Mouse (Mus musculus): ENCODE data around the gene Clrn3. TPM values are rescaled to one million over a fixed set of nuclear protein-coding genes. Genes with fewer than 3 reads are reported as not detected.
A peak's percentile ranks its signal among the peaks of the same experiment; 100 is the strongest.
"Not testable (repeated sequence)": the region's sequence is repeated elsewhere in the genome, so short reads cannot be mapped to it uniquely, and the experiment has no call there.

Gene Clrn3
- not detected in 2 replicates for polyA plus RNA-seq (2015; fragmentation: Nextera tagmentation; extraction: Ambion mirVana)

DNA sequence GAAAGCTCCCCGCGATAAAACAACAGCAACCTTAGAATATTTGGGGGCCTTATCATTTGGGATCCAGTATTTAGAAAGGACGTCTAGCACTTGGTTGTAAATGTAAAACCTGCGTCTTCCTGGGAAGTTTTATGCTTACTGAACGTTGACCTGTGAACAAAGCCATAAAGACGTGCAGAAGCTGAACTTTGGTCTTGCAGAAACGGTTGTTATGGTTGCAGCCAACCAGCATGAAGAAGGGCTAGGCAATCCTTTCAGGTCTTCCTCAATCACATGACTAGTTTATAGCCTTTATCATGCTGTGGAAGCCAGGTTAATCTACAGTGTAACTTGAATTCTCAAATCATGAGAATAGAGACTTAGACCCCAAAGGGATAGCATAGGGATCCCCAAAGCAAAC, at the start of gene Clrn3:
Gene Clrn3 (minus strand): TSS at position 140 of the 400 bp plus-strand sequence.
- Histone ChIP-seq H3K9me3 (no peaks in the 10 kb centered on the region), H3K36me3 (no peaks in the 10 kb centered on the region), H3K4me2 (replicated peaks) (no peak within 1 kb of the TSS), H3K9ac (replicated peaks) (no peak within 1 kb of the TSS), H3K4me1 (replicated peaks) (no peaks in the 10 kb centered on the region), H3K27ac (no peak within 1 kb of the TSS), H3K27me3 (no peaks in the 10 kb centered on the region), H3K4me3 (replicated peaks) (no peak within 1 kb of the TSS)
- 87% methylated on average over 7 of the region's 7 CpGs for WGBS
- no peak for ATAC-seq

DNA sequence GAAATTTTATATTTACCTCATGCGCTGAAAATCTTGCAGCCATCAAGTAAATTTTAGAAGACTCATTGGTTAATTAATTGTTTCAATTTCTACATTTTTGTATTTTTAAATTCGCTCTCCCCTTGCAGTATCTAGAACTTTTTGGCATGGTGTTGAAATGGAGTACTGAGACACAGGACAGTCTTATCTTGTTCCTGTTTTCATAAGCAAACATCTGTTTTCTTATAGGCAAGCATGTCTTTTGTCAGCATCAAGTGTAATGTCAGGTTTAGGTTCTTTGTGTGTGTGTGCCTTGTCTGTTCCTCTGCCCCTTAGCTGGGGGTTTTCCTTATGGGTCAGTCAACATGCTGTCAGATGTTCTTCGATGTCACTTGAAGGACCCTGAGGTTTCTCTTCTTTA, 47.9 kb upstream of the Clrn3 start:
- Histone ChIP-seq H3K36me3 (no peaks in the 10 kb centered on the region), H3K4me1 (replicated peaks) (peaks cover 6% of the 10 kb centered on the region), H3K4me3 (replicated peaks) (no peak overlapping the region), H3K9ac (replicated peaks) (no peak overlapping the region), H3K27me3 (no peaks in the 10 kb centered on the region), H3K9me3 (no peaks in the 10 kb centered on the region), H3K4me2 (replicated peaks) (no peak overlapping the region), H3K27ac (no peak overlapping the region)
- ATAC-seq = no peak
- WGBS = 96% methylated on average over 3 of the region's 3 CpGs

DNA sequence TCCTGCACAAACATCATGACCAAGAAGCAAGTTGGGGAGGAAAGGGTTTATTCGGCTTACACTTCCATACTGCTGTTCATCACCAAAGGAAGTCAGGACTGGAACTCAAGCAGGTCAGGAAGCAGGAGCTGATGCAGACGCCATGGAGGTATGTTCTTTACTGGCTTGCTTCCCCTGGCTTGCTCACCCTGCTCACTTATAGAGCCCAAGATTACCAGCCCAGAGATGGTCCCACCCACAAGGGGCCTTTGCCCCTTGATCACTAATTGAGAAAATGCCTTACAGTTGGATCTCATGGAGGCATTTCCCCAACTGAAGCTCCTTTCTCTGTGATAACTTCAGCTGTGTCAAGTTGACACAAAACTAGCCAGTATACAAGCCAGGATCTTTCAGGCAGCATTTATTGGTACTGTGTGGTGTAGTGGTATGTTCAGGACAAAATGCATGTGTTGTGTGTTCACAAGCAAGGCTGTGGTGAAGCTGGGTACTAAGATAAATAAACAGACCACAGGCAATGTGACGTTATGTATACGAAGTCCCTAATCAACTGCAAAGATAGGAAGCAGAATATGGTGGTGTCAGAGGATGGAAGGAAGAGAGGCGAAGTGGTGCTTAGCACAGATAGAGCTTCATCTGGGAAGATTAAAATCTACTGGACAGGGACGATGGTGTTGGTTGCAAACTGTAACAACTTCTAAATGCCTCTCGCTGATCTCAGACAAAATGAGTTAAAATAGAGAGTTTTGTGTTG, 47.0 kb upstream of the Clrn3 start:
- H3K9ac ChIP-seq (replicated peaks); H3K4me3 ChIP-seq (replicated peaks); ATAC-seq; H3K4me1 ChIP-seq (replicated peaks); H3K36me3 ChIP-seq; H3K9me3 ChIP-seq; H3K27ac ChIP-seq; H3K27me3 ChIP-seq; H3K4me2 ChIP-seq (replicated peaks): not testable (repeated sequence)
- 86% methylated on average over 7 of the region's 7 CpGs for whole genome bisulfite sequencing

DNA sequence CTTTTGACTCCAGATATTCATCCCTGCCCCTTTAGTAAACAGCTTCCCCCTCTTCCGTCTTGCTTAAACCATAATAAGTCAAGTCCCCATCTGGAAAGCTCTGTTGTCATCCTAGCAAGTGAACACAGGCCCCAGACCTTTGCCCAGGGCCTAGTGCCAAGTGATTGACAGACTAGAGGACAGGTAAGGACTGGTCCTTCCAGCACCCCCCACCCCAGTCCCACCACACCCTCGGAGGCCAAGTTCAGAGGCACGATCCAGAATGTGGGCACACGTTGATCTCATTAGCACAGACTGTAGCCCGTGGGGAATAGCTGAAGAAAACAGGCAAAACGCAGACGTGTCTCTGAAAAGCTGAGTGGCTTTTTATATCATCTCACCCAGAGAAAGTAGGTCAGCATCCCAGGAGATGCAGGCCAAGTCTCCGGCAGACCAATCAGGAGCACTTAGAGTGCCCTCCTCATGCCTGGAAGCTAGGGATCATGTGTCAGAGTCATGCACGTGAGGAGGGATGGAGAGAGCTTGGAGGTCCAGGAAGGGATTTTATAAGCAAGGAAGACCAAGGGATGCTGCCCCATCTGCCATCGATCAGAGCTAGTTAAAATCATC, 43.6 kb upstream of the Clrn3 start:
- 0 out of 2 replicates have a peak, but pooled peaks cover 2% of the 10 kb centered on the region for H3K36me3 ChIP-seq
- no peak overlapping the region for H3K9ac ChIP-seq (replicated peaks)
- H3K27ac ChIP-seq = 0 out of 2 replicates have a peak overlapping the region, but pooled peaks have one; percentile 45
- H3K4me1 ChIP-seq (replicated peaks) = peaks cover 6% of the 10 kb centered on the region
- ATAC-seq = no peak
- no peaks in the 10 kb centered on the region; the same call in 1 of the 2 replicates for H3K9me3 ChIP-seq
- no peak overlapping the region for H3K4me2 ChIP-seq (replicated peaks)
- no peak overlapping the region for H3K4me3 ChIP-seq (replicated peaks)
- H3K27me3 ChIP-seq = no peaks in the 10 kb centered on the region
- WGBS = 66% methylated on average over 10 of the region's 10 CpGs

DNA sequence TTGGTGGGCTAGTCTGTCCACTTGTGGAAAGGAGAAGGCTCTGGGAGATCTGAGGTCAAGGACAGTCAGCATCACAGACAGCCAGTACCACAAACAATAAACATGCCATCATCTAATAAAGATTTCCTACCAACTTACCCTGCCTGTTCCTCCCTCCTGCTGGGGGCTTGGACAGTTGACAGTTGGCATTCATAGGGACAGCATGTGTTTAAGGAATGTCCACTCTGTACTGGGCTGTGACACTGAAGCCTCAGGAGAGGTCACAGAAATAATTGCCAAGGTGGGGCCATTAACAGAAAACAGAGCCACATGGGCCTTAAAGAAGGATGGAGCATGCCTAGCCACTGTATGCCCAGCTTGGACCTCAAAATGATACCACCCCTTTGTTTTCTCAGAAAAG, 42.9 kb upstream of the Clrn3 start:
- Histone ChIP-seq H3K36me3 (0 out of 2 replicates have a peak, but pooled peaks cover 2% of the 10 kb centered on the region), H3K27me3 (no peaks in the 10 kb centered on the region), H3K4me3 (replicated peaks) (no peak overlapping the region), H3K9me3 (no peaks in the 10 kb centered on the region; the same call in 1 of the 2 replicates), H3K4me2 (replicated peaks) (no peak overlapping the region), H3K27ac (no peak overlapping the region), H3K4me1 (replicated peaks) (peaks cover 6% of the 10 kb centered on the region), H3K9ac (replicated peaks) (no peak overlapping the region)
- no peak for ATAC-seq

DNA sequence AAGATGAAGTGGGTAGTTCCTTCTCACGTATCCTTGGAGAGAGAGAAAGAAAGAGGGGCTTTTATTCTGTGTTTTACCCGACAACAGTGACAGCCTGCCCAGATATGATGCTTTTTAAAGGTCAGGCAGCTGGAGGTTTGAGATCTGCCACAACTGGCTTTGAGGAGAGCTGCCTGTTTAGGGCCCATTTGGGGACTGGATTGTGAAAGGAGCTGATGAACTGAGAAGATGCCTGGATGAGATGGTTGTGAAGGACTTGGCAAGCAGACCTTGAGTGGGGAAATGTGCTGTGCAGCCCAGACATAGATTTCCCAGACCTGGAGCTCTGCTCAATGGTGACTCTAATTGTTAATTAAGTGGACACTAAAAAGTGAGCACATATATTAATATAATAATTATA, 40.1 kb upstream of the Clrn3 start:
- 68% methylated on average over 2 of the region's 2 CpGs for WGBS
- Histone ChIP-seq H3K4me1 (replicated peaks) (peaks cover 6% of the 10 kb centered on the region), H3K4me3 (replicated peaks) (no peak overlapping the region)

DNA sequence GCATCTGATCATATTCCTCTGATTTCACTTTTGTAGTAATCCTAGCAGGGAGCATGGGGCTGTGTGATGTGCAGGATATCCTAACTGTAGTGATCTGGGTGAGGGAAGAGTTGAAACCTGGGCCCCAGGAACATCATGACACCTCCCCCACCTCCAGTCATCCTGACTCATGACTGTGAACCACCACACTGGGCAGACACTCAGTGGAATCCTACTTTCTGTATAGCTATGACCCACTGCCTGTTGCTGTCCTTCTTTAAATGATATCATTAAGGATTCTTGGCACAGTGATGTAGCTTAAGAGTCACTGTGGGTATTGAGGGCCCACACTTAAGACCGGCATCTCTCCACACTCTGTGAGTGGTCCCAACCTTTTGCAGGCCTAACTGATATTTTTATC, 39.1 kb upstream of the Clrn3 start:
- no peak for ATAC-seq
- H3K9ac ChIP-seq (replicated peaks) = no peak overlapping the region
- 0 out of 2 replicates have a peak, but pooled peaks cover 2% of the 10 kb centered on the region for H3K36me3 ChIP-seq
- WGBS = 84% methylated on average over 1 of the region's 1 CpGs
- no peaks in the 10 kb centered on the region; the same call in 1 of the 2 replicates for H3K9me3 ChIP-seq
- peaks cover 6% of the 10 kb centered on the region for H3K4me1 ChIP-seq (replicated peaks)
- H3K27ac ChIP-seq = no peak overlapping the region
- H3K4me2 ChIP-seq (replicated peaks) = no peak overlapping the region
- no peak overlapping the region for H3K4me3 ChIP-seq (replicated peaks)
- H3K27me3 ChIP-seq = no peaks in the 10 kb centered on the region

More for the DNA sequence above, 40.1 kb upstream of the Clrn3 start:
- Histone ChIP-seq H3K9me3 (no peaks in the 10 kb centered on the region; the same call in 1 of the 2 replicates), H3K27me3 (no peaks in the 10 kb centered on the region), H3K36me3 (0 out of 2 replicates have a peak, but pooled peaks cover 2% of the 10 kb centered on the region), H3K4me2 (replicated peaks) (no peak overlapping the region), H3K27ac (no peak overlapping the region), H3K9ac (replicated peaks) (no peak overlapping the region)
- ATAC-seq = no peak

DNA sequence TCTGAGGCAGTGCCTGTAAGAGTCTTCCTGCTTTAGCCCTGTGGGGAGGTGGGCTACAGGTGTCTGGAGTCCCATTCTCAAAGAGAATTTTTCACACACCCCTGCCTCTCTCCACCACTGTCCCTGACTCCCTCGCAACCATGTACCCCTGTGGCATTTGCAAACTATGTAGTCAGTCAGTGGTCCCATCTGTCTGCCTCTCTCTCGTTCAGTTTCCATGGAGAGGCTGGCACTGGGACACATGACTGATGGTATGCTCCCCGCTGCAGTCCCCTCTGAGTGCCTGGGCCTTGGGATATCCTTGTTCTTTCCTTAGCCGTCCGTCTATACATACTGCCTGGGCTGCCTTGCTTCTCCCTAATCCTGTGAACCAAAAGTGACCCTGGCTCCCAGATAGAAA, 37.6 kb upstream of the Clrn3 start:
- Histone ChIP-seq H3K4me1 (replicated peaks) (no peaks in the 10 kb centered on the region; the same call in 1 of the 2 replicates), H3K36me3 (0 out of 2 replicates have a peak, but pooled peaks cover 2% of the 10 kb centered on the region), H3K4me2 (replicated peaks) (no peak overlapping the region), H3K27ac (no peak overlapping the region), H3K27me3 (no peaks in the 10 kb centered on the region), H3K9ac (replicated peaks) (no peak overlapping the region), H3K9me3 (no peaks in the 10 kb centered on the region; the same call in 1 of the 2 replicates), H3K4me3 (replicated peaks) (no peak overlapping the region)
- ATAC-seq = no peak
- WGBS = 78% methylated on average over 5 of the region's 5 CpGs

DNA sequence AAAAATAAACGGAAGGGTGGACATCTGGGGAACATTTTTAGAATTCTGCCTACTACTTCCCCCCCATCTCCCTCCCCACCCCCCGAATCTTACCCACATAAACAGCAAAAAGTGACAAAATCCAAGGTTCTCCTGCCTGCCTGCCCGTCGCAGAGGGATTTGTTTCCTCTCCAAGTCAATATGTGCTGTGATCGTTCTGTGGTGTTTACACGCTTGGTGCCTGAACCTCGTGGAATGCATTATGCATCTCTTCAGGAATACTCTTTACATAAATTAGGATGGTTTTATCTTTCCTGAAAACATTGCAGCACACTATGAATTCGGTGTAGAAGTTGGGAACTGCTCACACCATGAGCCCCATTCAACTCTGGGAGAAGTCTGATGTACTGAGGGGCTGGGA, 35.6 kb upstream of the Clrn3 start:
- Histone ChIP-seq H3K9ac (replicated peaks) (no peak overlapping the region), H3K4me2 (replicated peaks) (no peak overlapping the region), H3K4me3 (replicated peaks) (no peak overlapping the region), H3K36me3 (no peaks in the 10 kb centered on the region), H3K9me3 (no peaks in the 10 kb centered on the region), H3K4me1 (replicated peaks) (no peaks in the 10 kb centered on the region; the same call in 1 of the 2 replicates), H3K27ac (no peak overlapping the region), H3K27me3 (no peaks in the 10 kb centered on the region)
- no peak for ATAC-seq
- WGBS = 65% methylated on average over 8 of the region's 8 CpGs

DNA sequence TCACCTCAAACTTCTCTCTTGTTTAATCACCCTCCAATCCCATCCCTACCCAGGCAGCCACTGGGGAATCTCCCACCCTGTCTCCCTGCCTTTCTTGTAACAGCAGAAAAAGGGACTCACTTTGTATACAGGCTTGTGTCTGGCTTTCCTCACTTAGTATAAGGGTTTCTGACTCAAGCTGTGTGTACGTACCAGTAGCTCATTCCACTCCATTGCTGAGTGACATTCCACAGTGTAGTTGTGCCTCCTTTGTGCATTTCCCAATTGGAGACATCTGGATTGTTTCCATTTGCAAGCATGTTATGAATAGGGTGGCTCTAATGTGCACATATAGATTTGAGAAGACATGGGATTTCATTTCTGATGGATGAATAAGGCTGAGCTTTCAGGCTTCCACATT, 31.8 kb upstream of the Clrn3 start:
- no peak overlapping the region for H3K4me3 ChIP-seq (replicated peaks)
- no peak overlapping the region for H3K27ac ChIP-seq
- H3K9me3 ChIP-seq = no peaks in the 10 kb centered on the region
- H3K4me2 ChIP-seq (replicated peaks) = no peak overlapping the region
- H3K36me3 ChIP-seq = no peaks in the 10 kb centered on the region
- H3K9ac ChIP-seq (replicated peaks) = no peak overlapping the region
- no peak for ATAC-seq
- no peaks in the 10 kb centered on the region for H3K4me1 ChIP-seq (replicated peaks)
- WGBS = 79% methylated on average over 1 of the region's 1 CpGs
- H3K27me3 ChIP-seq = peaks cover 3% of the 10 kb centered on the region; the same call in 1 of the 2 replicates

DNA sequence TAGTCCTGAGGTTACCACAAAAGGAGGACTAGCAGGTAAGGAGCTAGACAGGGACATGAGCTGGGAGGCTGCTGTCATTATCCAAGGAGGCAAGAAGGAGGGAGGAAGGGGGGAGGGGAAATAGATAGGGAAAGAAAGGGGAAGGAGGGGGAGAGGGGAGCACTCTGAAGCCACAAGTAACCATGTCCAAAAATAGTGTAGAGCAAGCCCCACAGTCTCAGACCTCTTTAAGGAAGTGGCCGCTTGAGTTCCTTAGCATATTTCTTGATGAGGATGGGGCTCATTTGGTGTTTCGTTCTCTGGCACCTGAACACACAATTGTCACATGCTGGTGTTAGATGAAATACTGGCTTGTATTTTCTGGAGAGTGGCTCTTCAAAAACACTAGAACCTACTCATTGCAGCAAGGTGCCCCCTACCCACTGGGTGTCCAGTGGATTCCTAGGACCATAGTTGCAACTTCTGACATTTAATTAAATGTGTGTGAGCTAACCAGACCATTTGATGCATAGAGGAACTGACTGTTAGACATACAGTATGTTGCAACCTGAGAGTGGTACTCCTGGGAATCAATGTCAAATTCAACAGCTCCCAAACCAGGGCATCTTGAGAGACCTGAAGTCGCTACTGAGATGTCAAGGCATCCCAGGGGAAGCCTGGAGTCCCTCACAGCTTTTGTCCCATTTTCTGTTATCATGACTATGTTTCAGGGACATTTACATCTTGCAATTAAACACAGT, 28.4 kb upstream of the Clrn3 start:
- Histone ChIP-seq H3K27ac (no peak overlapping the region), H3K4me1 (replicated peaks) (no peaks in the 10 kb centered on the region), H3K9me3 (no peaks in the 10 kb centered on the region), H3K27me3 (peaks cover 3% of the 10 kb centered on the region), H3K36me3 (no peaks in the 10 kb centered on the region), H3K4me3 (replicated peaks) (no peak overlapping the region), H3K4me2 (replicated peaks) (no peak overlapping the region), H3K9ac (replicated peaks) (no peak overlapping the region)
- ATAC-seq = no peak
- 84% methylated on average over 3 of the region's 3 CpGs for WGBS

DNA sequence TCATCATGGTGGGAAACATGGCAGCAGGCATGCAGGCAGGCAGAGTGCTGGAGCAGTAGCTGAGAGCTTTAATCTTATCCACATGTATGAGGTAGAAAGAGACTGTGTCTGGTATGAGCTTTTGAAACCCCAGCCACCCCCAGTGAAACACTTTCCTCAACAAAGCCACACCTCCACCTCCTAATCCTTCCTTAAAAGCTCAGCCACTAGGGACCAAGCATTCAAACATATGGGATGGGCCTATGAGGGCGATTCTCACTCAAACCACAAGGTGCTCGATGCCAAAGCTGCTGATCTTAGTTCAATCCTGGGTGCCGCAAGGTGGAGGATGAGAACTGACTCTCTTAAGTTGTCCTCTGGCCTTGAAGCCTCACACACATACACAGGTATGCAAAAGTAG, 25.1 kb upstream of the Clrn3 start:
- 82% methylated on average over 3 of the region's 3 CpGs for WGBS
- H3K4me2 ChIP-seq (replicated peaks) = no peak overlapping the region
- H3K4me1 ChIP-seq (replicated peaks) = 0 out of 2 replicates have a peak, but pooled peaks cover under 1% of the 10 kb centered on the region
- H3K9me3 ChIP-seq = no peaks in the 10 kb centered on the region
- H3K27ac ChIP-seq = no peak overlapping the region
- H3K4me3 ChIP-seq (replicated peaks) = no peak overlapping the region
- peaks cover 3% of the 10 kb centered on the region for H3K27me3 ChIP-seq
- no peaks in the 10 kb centered on the region for H3K36me3 ChIP-seq
- no peak for ATAC-seq
- no peak overlapping the region for H3K9ac ChIP-seq (replicated peaks)

Data from midbrain, embryonic 13.5 days (tissue).